Mouse (Mus musculus) E14TG2a.4 (cell line): ENCODE measurements around the gene Tbc1d30.

Source experiments
- CTCF ChIP-seq: conservative IDR thresholded peaks from 2 replicates; pipeline ENCODE4 v1.5.1; 2014; ENCODE audit warnings: low read length
- NANOG ChIP-seq: IDR thresholded peaks from 2 replicates; pipeline ENCODE4 v1.6.1; 2014; ENCODE audit warnings: borderline replicate concordance, low read length, mixed read lengths

GRCm38 (mm10) chr10:121238551-121238950, 112.5 kb downstream of the Tbc1d30 start:
- TF ChIP-seq CTCF (no peak), NANOG (no peak)
